Mouse (Mus musculus) hindbrain, embryonic 11.5 days (tissue): ENCODE results near the gene Ablim1. TPM values are rescaled to one million over a fixed set of nuclear protein-coding genes. Genes with fewer than 3 reads are reported as not detected.
A peak's percentile ranks its signal among the peaks of the same experiment; 100 is the strongest.

Experiments used
- ATAC-seq: fragments of 200-750 bp; cut with Nextera tagmentation; 2 replicates; pipeline ENCODE4 v1.8.0; 2017; ENCODE audit warnings: mild to moderate bottlenecking, moderate TSS enrichment, moderate library complexity; ENCODE audit not compliant: low FRiP score
- DNase-seq: peaks from one replicate; pipeline ENCODE4 v3.0.0-alpha.2; 2015; ENCODE audit warnings: low spot score
- H3K27ac ChIP-seq: fragments of 300-500 bp; sonication (generic); 2 replicates; pipeline ENCODE4 v1.5.1; 2014; ENCODE audit warnings: mild to moderate bottlenecking, low read depth, low read length
- H3K27me3 ChIP-seq: fragments of 300-500 bp; sonication (generic); 2 replicates; pipeline ENCODE4 v1.6.1; 2014; ENCODE audit warnings: mild to moderate bottlenecking, low read length, moderate library complexity, mixed read lengths; ENCODE audit not compliant: control insufficient read depth, insufficient read depth
- H3K36me3 ChIP-seq: fragments of 300-500 bp; sonication (generic); 2 replicates; pipeline ENCODE4 v1.6.1; 2014; ENCODE audit warnings: mild to moderate bottlenecking, low read length, moderate library complexity, mixed read lengths; ENCODE audit not compliant: control insufficient read depth, insufficient read depth
- H3K4me1 ChIP-seq: fragments of 300-500 bp; sonication (generic); replicated peaks from 2 replicates; pipeline ENCODE4 v1.6.1; 2014; ENCODE audit warnings: low read length, mixed read lengths; ENCODE audit not compliant: control insufficient read depth, insufficient read depth
- H3K4me2 ChIP-seq: fragments of 300-500 bp; sonication (generic); replicated peaks from 2 replicates; pipeline ENCODE4 v1.6.1; 2014; ENCODE audit warnings: mild to moderate bottlenecking, low read depth, low read length
- H3K4me3 ChIP-seq: fragments of 300-500 bp; sonication (generic); 2 replicates; pipeline ENCODE4 v1.5.1; 2014; ENCODE audit warnings: low read depth, low read length
- H3K9ac ChIP-seq: fragments of 300-500 bp; sonication (generic); 2 replicates; pipeline ENCODE4 v1.6.1; 2014; ENCODE audit warnings: low read depth, low read length
- H3K9me3 ChIP-seq: fragments of 300-500 bp; sonication (generic); 2 replicates; pipeline ENCODE4 v1.6.1; 2016; ENCODE audit warnings: low read length; ENCODE audit not compliant: control insufficient read depth
- WGBS: fragments of 180-500 bp; shearing (Covaris S2); extraction: QIAGEN DNeasy Blood & Tissue Kit; methylation state at CpG from one replicate; pipeline ENCODE4 v1.1.7; 2014; 5-methylcytosine and 5-hydroxymethylcytosine counted together
- polyA plus RNA-seq: library from polyadenylated mRNA; unstranded; fragments of >200 nt; fragmentation: Nextera tagmentation; extraction: Ambion mirVana; gene quantifications from 2 replicates; pipeline ENCODE4 v1.2.1, GENCODE M21; 2014

The Ablim1 gene
- polyA plus RNA-seq, 1 experiment from 2014 or later, result 18.6 TPM

DNA sequence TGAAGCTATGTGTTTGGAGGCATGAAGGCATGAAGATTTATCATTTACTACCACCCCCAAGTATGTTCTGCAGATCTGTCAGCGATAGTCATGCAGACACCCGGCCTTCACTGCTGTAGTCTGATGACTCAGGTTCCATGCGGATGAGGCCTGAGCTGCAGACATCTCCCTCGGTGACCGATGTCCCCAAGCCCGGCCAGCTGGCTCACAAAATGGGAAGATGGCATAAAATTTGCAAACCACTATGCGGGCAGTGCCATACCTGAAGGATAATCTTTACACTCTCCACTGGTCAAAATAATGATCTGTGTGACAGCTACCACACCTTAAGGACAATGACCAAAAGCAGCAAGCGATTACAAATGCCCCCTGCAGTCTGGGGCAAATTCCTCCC, 113.6 kb downstream of the Ablim1 start:
- DNase-seq (no peak), ATAC-seq (no peak)
- Histone ChIP-seq H3K4me3 (no peak overlapping the region), H3K27ac (no peak overlapping the region), H3K9ac (no peak overlapping the region), H3K27me3 (peaks cover 2% of the 10 kb centered on the region; the same call in 1 of the 2 replicates), H3K9me3 (no peaks in the 10 kb centered on the region), H3K36me3 (no peaks in the 10 kb centered on the region), H3K4me2 (no peak overlapping the region), H3K4me1 (peaks cover 9% of the 10 kb centered on the region)
- WGBS, result 81% methylated on average over 8 of the region's 8 CpGs

DNA sequence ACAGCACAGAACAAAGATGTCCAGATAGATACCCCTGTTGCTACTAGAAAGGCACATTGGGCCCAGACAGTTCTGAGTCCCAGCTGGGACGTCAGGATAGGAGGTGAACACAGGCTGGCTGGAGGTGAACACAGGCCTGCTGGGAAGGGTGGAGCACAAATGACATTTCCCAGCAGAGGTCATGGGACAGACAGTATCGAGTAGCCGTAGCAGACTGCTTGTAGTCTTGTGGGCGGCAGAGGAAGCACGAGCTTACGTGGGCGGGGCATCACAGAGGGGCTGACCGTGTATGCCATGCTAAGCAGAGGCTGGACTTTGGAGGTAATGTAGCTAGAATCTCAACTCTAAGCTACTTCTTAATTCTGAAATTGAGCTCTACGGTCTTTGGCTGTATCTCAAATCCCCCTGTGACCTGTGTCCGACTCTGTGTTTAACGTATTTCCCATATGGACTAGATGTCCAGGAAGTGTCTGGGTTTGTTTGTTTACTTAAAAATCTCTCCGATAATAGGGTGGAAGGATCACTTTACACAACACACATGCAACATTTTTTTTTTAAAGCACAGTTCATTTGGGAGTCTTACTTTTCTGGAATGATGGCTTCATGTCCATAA, 114.1 kb downstream of the Ablim1 start:
- Histone ChIP-seq H3K4me1 (peaks cover 9% of the 10 kb centered on the region), H3K27me3 (peaks cover 2% of the 10 kb centered on the region; the same call in 1 of the 2 replicates), H3K9me3 (no peaks in the 10 kb centered on the region), H3K4me3 (no peak overlapping the region), H3K9ac (no peak overlapping the region), H3K27ac (no peak overlapping the region), H3K36me3 (no peaks in the 10 kb centered on the region), H3K4me2 (no peak overlapping the region)
- ATAC-seq (no peak), DNase-seq (no peak)
- 48% methylated on average over 12 of the region's 12 CpGs for WGBS

DNA sequence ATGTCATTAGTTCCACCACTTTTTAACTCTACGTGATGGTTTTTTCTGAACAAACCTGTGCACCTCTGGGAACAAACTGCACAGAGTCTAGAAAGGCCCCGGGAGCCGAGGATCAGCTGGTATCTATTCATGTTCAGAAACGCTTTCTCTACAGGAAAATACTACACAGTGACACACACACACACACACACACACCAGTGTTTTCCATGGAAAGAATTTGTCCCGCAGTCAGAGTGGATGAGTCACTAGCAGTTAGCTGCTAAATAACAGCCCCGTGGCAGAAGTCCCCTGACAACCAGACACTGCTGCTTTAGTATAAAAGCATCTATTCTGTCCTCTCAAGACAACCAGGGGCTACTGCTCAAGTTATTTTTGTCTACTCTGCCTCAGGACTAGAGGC, 115.4 kb downstream of the Ablim1 start:
- no peaks in the 10 kb centered on the region for H3K9me3 ChIP-seq
- no peaks in the 10 kb centered on the region for H3K36me3 ChIP-seq
- H3K27ac ChIP-seq, result no peak overlapping the region
- 57% methylated on average over 6 of the region's 6 CpGs for WGBS
- H3K27me3 ChIP-seq, result peaks cover 2% of the 10 kb centered on the region; the same call in 1 of the 2 replicates
- H3K4me2 ChIP-seq, result no peak overlapping the region
- H3K4me1 ChIP-seq, result peaks cover 9% of the 10 kb centered on the region
- H3K4me3 ChIP-seq, result no peak overlapping the region
- ATAC-seq, result no peak
- no peak overlapping the region for H3K9ac ChIP-seq
- DNase-seq, result peak; percentile 17

DNA sequence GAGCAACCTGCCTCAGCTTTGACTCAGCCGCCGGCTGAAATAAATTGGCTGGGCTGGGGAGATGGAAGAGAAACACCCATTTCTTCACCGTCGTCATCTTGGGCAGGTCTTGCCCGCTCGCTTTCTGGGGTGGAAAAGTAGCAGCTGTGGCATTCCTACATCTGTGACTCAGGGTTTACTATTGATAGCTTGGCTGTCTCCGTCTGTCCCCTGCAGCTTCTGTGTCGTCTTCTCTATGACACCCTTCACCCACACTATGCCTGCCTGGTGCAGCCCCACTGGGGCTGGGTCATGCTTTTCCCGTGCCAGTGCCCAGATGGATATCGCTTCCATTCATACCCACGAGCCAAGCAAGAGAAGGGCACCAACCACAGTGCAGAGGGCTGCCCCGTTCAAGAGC, 116.2 kb downstream of the Ablim1 start:
- Histone ChIP-seq H3K27ac (peak overlapping the region; percentile 42; the same call in 1 of the 2 replicates), H3K27me3 (peaks cover 2% of the 10 kb centered on the region; the same call in 1 of the 2 replicates), H3K9me3 (no peaks in the 10 kb centered on the region), H3K4me1 (peaks cover 9% of the 10 kb centered on the region), H3K4me3 (no peak overlapping the region), H3K4me2 (no peak overlapping the region), H3K36me3 (no peaks in the 10 kb centered on the region), H3K9ac (no peak overlapping the region)
- ATAC-seq (no peak), DNase-seq (no peak)
- 58% methylated on average over 12 of the region's 12 CpGs for WGBS

DNA sequence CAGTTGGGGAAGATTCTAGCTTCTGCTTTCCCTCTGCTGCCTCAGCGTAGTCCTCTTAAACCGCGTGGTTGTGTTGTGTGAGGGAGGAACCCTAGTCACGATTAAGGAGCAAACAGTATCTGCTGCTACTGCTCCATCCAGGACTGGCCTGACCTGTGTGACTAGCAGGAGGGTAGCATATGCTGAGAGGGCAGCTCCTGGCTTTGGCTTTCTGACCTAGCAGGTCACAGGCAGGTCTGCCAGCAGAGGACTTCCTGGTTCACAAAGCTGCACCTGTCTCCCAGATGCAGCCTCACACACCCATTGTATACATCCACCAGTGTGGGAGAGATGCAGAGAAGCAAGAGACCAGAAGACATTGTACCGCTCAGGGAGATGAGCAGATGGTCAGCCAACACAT, 116.7 kb downstream of the Ablim1 start:
- peaks cover 2% of the 10 kb centered on the region; the same call in 1 of the 2 replicates for H3K27me3 ChIP-seq
- no peak overlapping the region for H3K4me3 ChIP-seq
- no peaks in the 10 kb centered on the region for H3K36me3 ChIP-seq
- ATAC-seq (peak; percentile 44; the same call in 1 of the 2 replicates), DNase-seq (no peak)
- no peak overlapping the region for H3K9ac ChIP-seq
- 51% methylated on average over 5 of the region's 5 CpGs for WGBS
- H3K9me3 ChIP-seq, result no peaks in the 10 kb centered on the region
- no peak overlapping the region for H3K27ac ChIP-seq
- H3K4me1 ChIP-seq, result peaks cover 9% of the 10 kb centered on the region
- no peak overlapping the region for H3K4me2 ChIP-seq

DNA sequence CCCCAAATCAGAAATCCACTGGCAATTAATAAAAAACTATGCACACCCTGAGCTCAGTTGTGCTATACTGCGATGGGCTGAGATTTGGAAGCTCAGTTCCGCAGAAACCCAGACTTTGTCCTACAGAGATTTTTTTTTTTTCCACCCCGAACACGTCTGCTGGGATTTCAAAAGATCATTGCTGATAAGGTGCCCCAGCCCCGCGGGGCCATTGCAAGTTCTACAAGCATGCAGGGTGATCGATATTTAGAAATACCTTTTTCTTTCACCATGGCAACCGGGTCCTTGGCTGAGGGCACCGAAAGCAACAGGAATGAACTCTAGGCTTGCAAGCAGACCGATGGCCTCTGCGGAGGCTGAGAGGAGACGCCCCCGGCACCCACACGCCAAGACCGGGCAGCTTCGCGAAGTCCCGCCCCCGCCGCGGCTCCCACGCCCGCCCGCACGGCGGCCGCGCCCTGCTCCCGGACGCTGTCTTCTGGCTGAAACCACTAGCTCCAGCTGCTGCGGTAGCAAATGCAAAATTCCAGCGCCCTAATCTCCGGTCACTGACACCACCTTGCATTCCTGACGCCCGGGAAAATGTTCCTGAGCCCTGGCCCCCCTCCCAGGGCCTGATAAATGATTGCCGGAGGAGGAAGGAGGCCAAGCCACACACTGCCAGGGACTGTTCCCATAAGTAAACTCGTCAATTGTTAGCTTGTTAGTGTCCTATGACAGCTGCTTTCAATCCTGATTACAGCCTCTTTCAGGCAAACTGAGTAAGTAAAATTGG, 117.5 kb downstream of the Ablim1 start:
- peaks cover 2% of the 10 kb centered on the region; the same call in 1 of the 2 replicates for H3K27me3 ChIP-seq
- peak overlapping the region; percentile 76 for H3K4me2 ChIP-seq
- no peaks in the 10 kb centered on the region for H3K9me3 ChIP-seq
- H3K36me3 ChIP-seq, result no peaks in the 10 kb centered on the region
- WGBS, result 1% methylated on average over 37 of the region's 37 CpGs
- ATAC-seq (peak; percentile 69), DNase-seq (peak; percentile 61)
- peaks cover 9% of the 10 kb centered on the region for H3K4me1 ChIP-seq
- peak overlapping the region; percentile 31 for H3K4me3 ChIP-seq
- H3K9ac ChIP-seq, result peak overlapping the region; percentile 17; the same call in 1 of the 2 replicates
- H3K27ac ChIP-seq, result peak overlapping the region; percentile 45; the same call in 1 of the 2 replicates

DNA sequence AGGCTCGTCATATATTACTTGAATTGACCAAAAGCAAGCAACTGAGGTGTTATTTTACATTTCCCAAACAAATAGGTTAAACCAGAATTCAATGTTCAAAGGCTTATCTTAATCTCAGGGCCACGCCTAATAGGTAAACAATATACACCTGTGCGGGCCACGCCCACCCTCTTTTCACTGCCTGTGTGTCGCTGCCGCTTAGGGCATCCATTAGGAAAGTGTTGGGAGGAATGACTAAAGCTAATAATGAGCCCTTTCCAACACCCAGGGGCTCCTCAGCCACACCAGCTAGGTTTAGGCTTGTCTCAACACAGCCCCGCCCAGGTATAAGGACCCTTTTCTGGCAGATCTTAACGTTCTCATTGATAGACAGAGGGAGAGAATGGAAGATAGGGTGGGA, 118.1 kb downstream of the Ablim1 start:
- H3K4me1 ChIP-seq, result peaks cover 9% of the 10 kb centered on the region
- H3K27ac ChIP-seq, result peak overlapping the region; percentile 45; the same call in 1 of the 2 replicates
- H3K4me3 ChIP-seq, result no peak overlapping the region; the same call in 1 of the 2 replicates
- ATAC-seq (no peak), DNase-seq (no peak)
- 41% methylated on average over 8 of the region's 8 CpGs for WGBS
- H3K27me3 ChIP-seq, result peaks cover 2% of the 10 kb centered on the region; the same call in 1 of the 2 replicates
- H3K36me3 ChIP-seq, result no peaks in the 10 kb centered on the region
- peak overlapping the region; percentile 76 for H3K4me2 ChIP-seq
- no peaks in the 10 kb centered on the region for H3K9me3 ChIP-seq
- H3K9ac ChIP-seq, result no peak overlapping the region

DNA sequence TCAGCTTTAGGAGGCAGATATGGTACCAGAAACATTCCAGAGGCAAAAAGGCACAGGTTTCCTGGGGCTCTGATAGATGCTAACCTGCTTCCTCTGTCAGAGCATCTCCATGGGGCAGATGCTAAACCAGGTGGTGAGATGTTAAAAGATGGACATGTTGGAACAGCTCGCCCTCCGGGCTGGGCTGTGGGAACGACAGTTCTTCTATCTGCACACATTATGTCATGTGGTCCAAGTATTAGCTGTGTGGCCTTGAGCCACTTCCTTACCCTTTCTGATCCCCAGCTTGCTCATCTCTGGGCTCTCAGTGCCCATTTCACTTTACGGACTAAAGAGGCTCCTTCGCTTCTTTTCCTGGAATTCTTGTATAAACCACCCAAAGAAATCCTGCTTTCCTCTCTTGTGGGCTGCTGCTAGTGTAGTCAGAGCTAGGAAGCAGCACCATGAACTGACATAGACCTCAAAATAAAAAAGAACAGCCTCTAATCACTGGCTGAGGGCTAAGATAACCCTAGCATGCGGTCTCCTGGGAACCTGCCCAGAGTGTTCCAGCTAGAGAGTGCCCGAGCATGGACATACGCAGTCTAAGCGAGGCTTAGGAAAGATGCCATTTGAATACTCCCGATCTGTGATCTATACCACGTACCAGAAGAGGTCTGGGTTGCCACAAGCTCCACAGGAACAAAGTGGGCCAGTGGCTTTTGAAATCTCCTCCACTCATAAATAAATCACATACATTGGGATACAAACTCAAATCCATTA, 119.4 kb downstream of the Ablim1 start:
- Histone ChIP-seq H3K4me2 (no peak overlapping the region), H3K9ac (no peak overlapping the region), H3K36me3 (no peaks in the 10 kb centered on the region), H3K27me3 (peaks cover 2% of the 10 kb centered on the region; the same call in 1 of the 2 replicates), H3K9me3 (no peaks in the 10 kb centered on the region), H3K27ac (no peak overlapping the region), H3K4me1 (peaks cover 9% of the 10 kb centered on the region), H3K4me3 (no peak overlapping the region)
- DNase-seq (no peak), ATAC-seq (no peak)
- 90% methylated on average over 11 of the region's 11 CpGs for WGBS
